Mouse (Mus musculus) cerebellum, adult 2 months (tissue): ENCODE measurements around the gene Zfp598. TPM values are rescaled to one million over a fixed set of nuclear protein-coding genes. Genes with fewer than 3 reads are reported as not detected.
"Not testable (repeated sequence)": the region's sequence is repeated elsewhere in the genome, so short reads cannot be mapped to it uniquely, and the experiment has no call there.

Experiments
- DNase-seq, 2 experiments: peaks; one replicate each; pipeline ENCODE4 v3.0.0; 2021
- H3K27ac ChIP-seq: fragments of 200-500 bp; 2 replicates; pipeline ENCODE4 v1.5.1; 2012; ENCODE audit warnings: low read length, control low read depth, inconsistent platforms; ENCODE audit not compliant: insufficient read depth
- H3K27me3 ChIP-seq: fragments of 200-500 bp; 2 replicates; pipeline ENCODE4 v1.6.1; 2012; ENCODE audit warnings: inconsistent platforms, mild to moderate bottlenecking, low read length, moderate library complexity; ENCODE audit not compliant: control insufficient read depth, insufficient read depth
- H3K4me1 ChIP-seq: fragments of 200-500 bp; 2 replicates; pipeline ENCODE4 v1.6.1; 2011; ENCODE audit warnings: low read length; ENCODE audit not compliant: control insufficient read depth, insufficient read depth
- H3K4me3 ChIP-seq: fragments of 200-500 bp; replicated peaks from 2 replicates; pipeline ENCODE3; 2011; ENCODE audit warnings: mild to moderate bottlenecking, low read depth, low read length, control low read depth; ENCODE audit not compliant: insufficient read depth
- CTCF ChIP-seq: fragments of 200-500 bp; IDR thresholded peaks from 2 replicates; pipeline ENCODE4 v1.5.1; 2011; ENCODE audit warnings: low read depth, mild to moderate bottlenecking, control low read depth, low read length, moderate library complexity, borderline replicate concordance; ENCODE audit not compliant: insufficient read depth
- POLR2A ChIP-seq: fragments of 200-500 bp; IDR thresholded peaks from 2 replicates; pipeline ENCODE4 v1.6.1; 2011; ENCODE audit warnings: low read length, control low read depth, borderline replicate concordance; ENCODE audit not compliant: insufficient read depth
- WGBS: fragments of 180-500 bp; shearing (Covaris S2); methylation state at CpG from one replicate; pipeline ENCODE4 v1.1.7; 2018; 5-methylcytosine and 5-hydroxymethylcytosine counted together
- polyA plus RNA-seq: library from polyadenylated mRNA; depleted of rRNA; stranded (reverse); fragments of >200 nt; gene quantifications from 2 replicates; pipeline ENCODE4 v1.2.3, GENCODE M21; 2012

The Zfp598 gene
- polyA plus RNA-seq, 1 experiment: 92.6 TPM

DNA sequence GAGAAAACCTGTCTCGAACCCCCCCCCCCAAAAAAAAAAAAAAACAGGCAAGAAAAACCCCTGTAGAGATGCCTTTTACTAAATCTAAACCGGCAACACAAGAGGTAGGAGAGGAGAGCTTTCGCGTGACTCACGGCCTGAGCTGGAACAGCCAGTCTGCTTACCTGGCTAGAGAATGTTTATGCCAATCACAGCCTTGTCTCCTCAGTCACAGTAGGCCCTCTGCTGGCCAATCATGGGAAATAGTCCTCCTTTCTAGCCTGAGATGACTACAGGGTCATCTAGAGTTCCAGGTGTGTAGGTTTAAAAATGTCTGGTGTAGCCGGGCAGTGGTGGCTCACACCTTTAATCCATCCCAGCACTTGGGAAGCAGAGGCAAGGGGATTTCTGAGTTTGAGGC lies 2.1 kb upstream of the Zfp598 start:
- 11% methylated on average over 6 of the region's 6 CpGs for WGBS
- peaks cover 9% of the 10 kb centered on the region for H3K4me1 ChIP-seq
- DNase-seq: peak; percentile 79 to 85
- H3K27ac ChIP-seq: no peak overlapping the region
- no peak overlapping the region for H3K4me3 ChIP-seq
- no peaks in the 10 kb centered on the region for H3K27me3 ChIP-seq
- TF ChIP-seq POLR2A: no peak
- TF ChIP-seq CTCF: peak; percentile 77

DNA sequence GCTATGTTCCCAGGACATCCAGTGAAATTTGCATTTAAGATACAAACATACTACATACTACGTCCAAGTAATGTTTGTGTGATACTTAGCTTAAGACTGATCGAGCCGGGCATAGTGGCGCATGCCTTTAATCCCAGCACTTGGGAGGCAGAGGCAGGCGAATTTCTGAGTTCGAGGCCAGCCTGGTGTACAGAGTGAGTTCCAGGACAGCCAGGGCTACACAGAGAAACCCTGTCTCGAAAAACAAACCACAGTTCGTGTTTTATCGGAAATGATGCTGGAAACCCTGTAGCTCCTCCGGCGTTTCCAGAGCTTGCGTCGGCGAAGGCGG lies 308 bp upstream of the Zfp598 start:
- H3K27me3 ChIP-seq, DNase-seq: not testable (repeated sequence)
- Histone ChIP-seq H3K4me1 (peaks cover 20% of the 10 kb centered on the region), H3K27ac (peak overlapping the region; percentile 15), H3K4me3 (peak overlapping the region; percentile 56)
- 12% methylated on average over 15 of the region's 15 CpGs for WGBS

DNA sequence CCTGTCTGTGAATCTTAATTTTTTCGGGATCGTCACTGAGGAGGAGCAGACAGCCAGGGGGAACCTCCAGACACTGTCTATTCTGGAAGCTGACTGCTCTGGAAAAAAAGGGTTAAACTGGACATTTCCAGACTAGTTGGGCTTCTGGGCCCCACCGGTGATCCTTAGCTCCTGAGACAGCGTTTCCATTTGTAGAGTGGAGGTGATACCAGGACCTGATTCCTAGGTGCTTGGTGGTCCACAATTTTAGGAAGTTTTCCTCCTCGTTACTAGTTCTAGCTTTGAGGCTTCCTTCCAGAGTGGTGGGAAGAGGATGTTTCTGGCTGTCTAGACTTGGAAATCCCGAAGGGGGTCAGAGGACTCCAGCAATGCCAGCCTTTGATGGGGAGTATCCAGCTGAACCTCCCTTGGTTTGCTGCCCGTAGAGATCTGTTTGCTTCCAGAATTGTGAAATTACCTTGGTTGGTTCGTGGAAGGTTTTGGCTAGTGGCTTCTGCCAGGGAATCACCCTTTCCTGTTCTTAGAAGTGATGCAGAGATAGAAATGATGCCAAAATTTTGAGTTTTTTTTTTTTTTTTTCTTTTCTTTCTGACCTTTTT lies 858 bp downstream of the Zfp598 start:
- H3K4me3 ChIP-seq: peak overlapping the region; percentile 69
- TF ChIP-seq CTCF: no peak
- no peak for TF ChIP-seq POLR2A
- peak overlapping the region; percentile 64 for H3K27ac ChIP-seq
- DNase-seq: no peak
- under 1% methylated on average over 8 of the region's 8 CpGs for WGBS
- H3K27me3 ChIP-seq: no peaks in the 10 kb centered on the region
- H3K4me1 ChIP-seq: peaks cover 24% of the 10 kb centered on the region

DNA sequence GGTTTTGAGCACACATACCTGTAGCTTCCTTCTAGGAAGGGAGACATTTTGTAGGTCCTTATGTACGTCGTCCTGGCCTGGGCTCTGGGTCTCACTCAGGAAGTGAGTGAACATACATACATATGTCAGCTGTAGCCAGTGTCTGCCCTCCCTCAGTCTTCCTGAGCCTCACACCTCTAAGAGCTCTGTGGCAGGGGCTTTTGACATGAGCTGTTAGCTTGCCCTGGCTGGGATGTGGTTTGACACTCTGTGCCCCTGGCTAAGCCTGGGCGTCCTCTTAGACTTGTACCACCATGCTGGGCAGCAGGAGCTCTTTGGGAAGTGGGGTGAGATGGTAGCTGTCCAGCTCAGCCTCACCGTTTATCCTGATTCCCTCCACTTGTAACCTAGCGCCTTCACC lies 1.9 kb downstream of the Zfp598 start:
- Histone ChIP-seq H3K4me1 (peaks cover 31% of the 10 kb centered on the region), H3K27ac (no peak overlapping the region), H3K4me3 (no peak overlapping the region), H3K27me3 (no peaks in the 10 kb centered on the region)
- TF ChIP-seq POLR2A (no peak), CTCF (no peak)
- DNase-seq: no peak
- WGBS: 39% methylated on average over 5 of the region's 5 CpGs

DNA sequence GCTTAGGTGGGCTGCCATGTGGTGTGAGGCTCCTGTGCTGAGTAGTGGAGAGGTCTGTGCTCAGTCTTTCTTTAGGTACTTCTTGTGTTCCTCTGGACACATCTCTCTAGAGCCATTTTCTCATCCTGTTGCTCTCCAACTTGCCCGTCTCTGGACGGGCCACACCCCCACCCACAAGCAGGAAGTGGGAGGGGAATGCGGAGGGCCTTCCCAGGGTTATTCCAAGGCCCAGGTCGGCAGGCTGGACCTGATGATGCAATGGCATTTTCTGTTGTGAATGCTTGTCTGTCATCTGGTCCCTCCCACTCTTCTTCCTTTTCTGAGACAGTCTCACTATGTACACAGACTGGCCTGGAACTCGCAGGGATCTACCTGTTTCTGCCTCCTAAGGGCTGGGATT lies 2.7 kb downstream of the Zfp598 start:
- Histone ChIP-seq H3K4me3 (no peak overlapping the region), H3K27ac (no peak overlapping the region), H3K27me3 (no peaks in the 10 kb centered on the region), H3K4me1 (peaks cover 31% of the 10 kb centered on the region)
- TF ChIP-seq CTCF (no peak), POLR2A (no peak)
- no peak for DNase-seq
- 29% methylated on average over 5 of the region's 5 CpGs for WGBS

DNA sequence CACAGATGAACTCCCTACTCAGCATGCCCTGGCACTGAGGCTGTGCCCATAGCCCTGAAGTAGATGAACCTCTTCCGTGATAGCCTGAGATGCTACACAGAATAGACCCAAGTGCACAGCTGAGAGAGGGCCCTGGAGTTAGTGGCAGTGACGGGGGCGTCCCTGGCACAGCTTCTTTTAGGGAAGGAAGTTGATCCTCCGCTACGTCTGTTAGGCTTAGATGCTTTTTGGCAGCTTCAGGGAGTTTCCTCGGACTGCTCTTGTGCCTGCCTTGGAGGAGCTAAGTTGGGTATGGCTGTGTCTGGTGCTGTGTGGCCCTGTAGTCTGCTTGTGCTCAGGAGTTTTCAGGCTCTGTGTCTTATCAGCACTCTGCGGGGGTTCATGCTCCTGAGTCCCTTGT lies 4.8 kb downstream of the Zfp598 start:
- DNase-seq: no peak
- Histone ChIP-seq H3K27me3 (no peaks in the 10 kb centered on the region), H3K4me1 (peaks cover 31% of the 10 kb centered on the region), H3K4me3 (no peak overlapping the region), H3K27ac (no peak overlapping the region)
- no peak for TF ChIP-seq POLR2A
- no peak for TF ChIP-seq CTCF
- WGBS: 24% methylated on average over 7 of the region's 7 CpGs

DNA sequence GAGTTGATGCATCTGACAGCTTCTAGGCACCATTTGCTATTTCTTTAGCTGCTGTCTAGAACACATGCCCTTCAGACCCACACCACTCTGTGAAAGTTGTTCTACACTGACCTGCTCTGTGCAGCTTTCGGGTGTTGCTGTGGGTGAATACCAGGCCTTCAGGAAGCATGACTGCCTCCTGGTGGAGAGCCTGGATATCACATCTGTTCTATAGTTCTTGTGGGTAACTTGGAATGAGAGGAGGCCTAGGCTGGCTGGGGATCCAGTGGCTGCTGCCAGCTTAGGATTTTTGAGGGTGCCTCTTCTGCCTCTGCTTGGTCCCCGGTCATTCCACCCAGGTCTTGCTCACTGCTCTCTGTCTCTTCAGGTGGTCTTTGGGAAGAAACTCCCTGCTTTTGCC lies 6.7 kb downstream of the Zfp598 start:
- Histone ChIP-seq H3K4me3 (no peak overlapping the region), H3K4me1 (peaks cover 29% of the 10 kb centered on the region), H3K27ac (no peak overlapping the region), H3K27me3 (no peaks in the 10 kb centered on the region)
- peak; percentile 64; the same call in 1 of the 2 replicates for TF ChIP-seq CTCF
- no peak for TF ChIP-seq POLR2A
- 45% methylated on average over 2 of the region's 2 CpGs for WGBS
- DNase-seq: peak; percentile 58 to 65

DNA sequence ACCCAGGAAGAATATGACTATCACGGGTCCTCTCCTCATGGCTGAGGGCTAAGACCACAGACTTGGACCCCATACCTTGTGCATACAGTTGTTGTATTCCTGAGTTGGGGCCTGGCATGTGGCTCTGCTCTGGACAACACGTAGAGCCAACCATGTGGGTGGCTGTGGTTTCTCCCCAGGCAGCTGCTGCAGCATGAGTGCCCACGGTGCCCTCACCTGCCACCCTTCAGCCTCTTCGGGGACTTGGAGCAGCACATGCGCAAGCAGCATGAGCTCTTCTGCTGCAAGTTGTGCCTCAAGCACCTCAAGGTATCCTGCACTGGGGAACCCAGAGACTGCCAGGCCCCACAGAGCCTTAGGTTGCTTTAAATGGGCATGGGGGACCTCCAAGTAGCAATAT lies 7.4 kb downstream of the Zfp598 start:
- no peak for DNase-seq
- WGBS: 89% methylated on average over 5 of the region's 5 CpGs
- no peak overlapping the region for H3K27ac ChIP-seq
- H3K27me3 ChIP-seq: no peaks in the 10 kb centered on the region
- H3K4me3 ChIP-seq: no peak overlapping the region
- no peak for TF ChIP-seq CTCF
- TF ChIP-seq POLR2A: no peak
- peaks cover 26% of the 10 kb centered on the region for H3K4me1 ChIP-seq
